Comparison of ENCODE assay signal across 10 mouse cellular contexts in genomic region chr13:23317305-23317889, GRCm38 (mm10). TPM values are rescaled to one million over a fixed set of nuclear protein-coding genes. Genes with fewer than 3 reads are reported as not detected.
DNase-seq lines count a peak whose midpoint lies in the region; ATAC-seq and TF ChIP-seq lines count a peak whose summit lies in the region.
"Had no signal": no experiment of that assay in that cellular context is flagged by ENCODE, and none has a peak within 500 bp of the region (broad histone marks: within the 10 kb centered on the region; RNA-seq: fewer than 3 reads in every experiment).

No protein-coding gene starts in this region.

- H3K4me3 ChIP-seq in heart, embryonic 12.5 days, result 0 out of 2 replicates have a peak overlapping the region, but pooled peaks have one; percentile 0
- H3K4me3 ChIP-seq in intestine, postnatal 0 days (ENCODE audit: low read depth, low read length), result no peak overlapping the region

- H3K9ac ChIP-seq in heart, embryonic 12.5 days, result no peak overlapping the region
- H3K9ac ChIP-seq in intestine, postnatal 0 days (ENCODE audit: low read depth, low read length), result no peak overlapping the region

- ATAC-seq in heart, embryonic 12.5 days (ENCODE audit: insufficient number of reproducible peaks, low FRiP score), result no peak
- no peak for ATAC-seq in intestine, postnatal 0 days
- ATAC-seq: Patski had no signal

- H3K9me3 ChIP-seq in heart, embryonic 12.5 days (replicated peaks), result no peaks in the 10 kb centered on the region
- no peaks in the 10 kb centered on the region for H3K9me3 ChIP-seq in intestine, postnatal 0 days (ENCODE audit: control insufficient read depth)

- no peak for TF ChIP-seq POLR2A in brain, embryonic 14.5 days (IDR thresholded peaks at IDR 0.05; ENCODE audit: borderline replicate concordance, extremely low read depth, insufficient read depth, insufficient read length, poor library complexity, severe bottlenecking)

- H3K27me3 ChIP-seq in heart, embryonic 12.5 days (replicated peaks), result peaks cover 21% of the 10 kb centered on the region
- peaks cover 26% of the 10 kb centered on the region for H3K27me3 ChIP-seq in intestine, postnatal 0 days (replicated peaks; ENCODE audit: control insufficient read depth, insufficient read depth, low read length)
- H3K27me3 ChIP-seq: Patski had no signal

- H3K36me3 ChIP-seq in heart, embryonic 12.5 days, result no peaks in the 10 kb centered on the region
- no peaks in the 10 kb centered on the region for H3K36me3 ChIP-seq in intestine, postnatal 0 days (ENCODE audit: control insufficient read depth, insufficient read depth)

- 0 out of 2 replicates have a peak, but pooled peaks cover 8% of the 10 kb centered on the region for H3K4me1 ChIP-seq in heart, embryonic 12.5 days (replicated peaks)
- H3K4me1 ChIP-seq in intestine, postnatal 0 days (replicated peaks; ENCODE audit: control insufficient read depth, insufficient read depth, low read length), result peaks cover 7% of the 10 kb centered on the region; the same call in 1 of the 2 replicates

- H3K27ac ChIP-seq in heart, embryonic 12.5 days (ENCODE audit: poor library complexity, severe bottlenecking), result no peak overlapping the region
- no peak overlapping the region for H3K27ac ChIP-seq in intestine, postnatal 0 days (ENCODE audit: low read depth, low read length)

- no peak for DNase-seq in heart, postnatal 25 days (ENCODE audit: low spot score)
- peak; percentile 11 for DNase-seq in 416B (ENCODE audit: low read depth)
- peak; percentile 14 for DNase-seq in brain, embryonic 14.5 days (ENCODE audit: low read depth)
- no peak for DNase-seq in cerebellum, adult 18-20 months
- no peak for DNase-seq in adrenal gland, postnatal 4 days (ENCODE audit: low spot score in 2 of 2)
- no peak for DNase-seq in kidney, postnatal 4 days
- DNase-seq: cerebellum, adult 11-12 months had no signal

- intact Hi-C loops in heart, postnatal 25 days (cut with DNase I), result no loop called here

- whole genome bisulfite sequencing in heart, embryonic 12.5 days, result 3% methylated on average over 18 of the region's 18 CpGs
- WGBS in intestine, postnatal 0 days, result 11% methylated on average over 18 of the region's 18 CpGs

- TF ChIP-seq CTCF in brain, embryonic 14.5 days (IDR thresholded peaks at IDR 0.05; ENCODE audit: borderline replicate concordance, extremely low read depth, insufficient read depth, insufficient read length), result no peak
- no peak for TF ChIP-seq CTCF in intestine, postnatal 0 days (IDR thresholded peaks at IDR 0.05; ENCODE audit: low read depth)

- H3K4me2 ChIP-seq in heart, embryonic 12.5 days, result peak overlapping the region; percentile 52
- peak overlapping the region; percentile 14; the same call in 1 of the 2 replicates for H3K4me2 ChIP-seq in intestine, postnatal 0 days (replicated peaks; ENCODE audit: low read depth)

RNA-seq across cellular contexts. Expression of gene Zfp322a, which starts 51.6 kb away (rescaled TPM):
- 43.0 and 46.7 TPM in 2 replicates for polyA plus RNA-seq in heart, embryonic 12.5 days (2016; fragmentation: Nextera tagmentation; extraction: Ambion mirVana)
- total RNA-seq in heart, postnatal 25 days (2021), result 10 to 100 TPM; 16.8 to 20.2 TPM
- polyA plus RNA-seq in brain, embryonic 14.5 days (2012; rRNA removed), result 21.2 and 22.4 TPM in 2 replicates
- 15.6 and 17.2 TPM in 2 replicates for polyA plus RNA-seq in intestine, postnatal 0 days (2015; fragmentation: Nextera tagmentation; extraction: Ambion mirVana)
- total RNA-seq in adrenal gland, postnatal 4 days (2021), result 10 to 100 TPM; 22.9 to 23.5 TPM

Comparison
In these comparisons a context has a peak if more than half of its experiments do, and no peak if none do; other contexts are left out.
1. DNase-seq: peak in 416B (single experiment) and brain, embryonic 14.5 days (single experiment); none in heart, postnatal 25 days (single experiment), cerebellum, adult 18-20 months (0 of 2), adrenal gland, postnatal 4 days (0 of 2) and kidney, postnatal 4 days (0 of 2).